Mouse (Mus musculus) G1E (cell line): ENCODE results near the gene Tff2. TPM values are rescaled to one million over a fixed set of nuclear protein-coding genes. Genes with fewer than 3 reads are reported as not detected.

Source experiments
- ATAC-seq: 2 replicates; pipeline ENCODE4 v1.8.0; 2016; ENCODE audit warnings: mild to moderate bottlenecking; ENCODE audit not compliant: insufficient number of reproducible peaks, poor library complexity, low FRiP score, severe bottlenecking; ENCODE audit errors: extremely low read depth
- DNase-seq: peaks from one replicate; pipeline ENCODE4 v3.0.0; 2012; ENCODE audit warnings: low spot score
- H3K27me3 ChIP-seq: 2 replicates; pipeline ENCODE4 v1.6.1; 2012; ENCODE audit warnings: mild to moderate bottlenecking, low read length, inconsistent platforms; ENCODE audit not compliant: insufficient read depth
- H3K36me3 ChIP-seq: replicated peaks from 2 replicates; pipeline ENCODE3; 2012; ENCODE audit warnings: mild to moderate bottlenecking, inconsistent platforms
- H3K4me1 ChIP-seq: 2 replicates; pipeline ENCODE4 v1.6.1; 2012; ENCODE audit warnings: low read depth, low read length, inconsistent platforms, mixed read lengths; ENCODE audit not compliant: insufficient read depth
- H3K4me3 ChIP-seq: 2 replicates; pipeline ENCODE4 v1.5.1; 2012; ENCODE audit warnings: low read depth, mild to moderate bottlenecking, inconsistent platforms, low read length, moderate library complexity, mixed read lengths
- H3K9me3 ChIP-seq: replicated peaks from 2 replicates; pipeline ENCODE4 v1.6.1; 2012; ENCODE audit warnings: inconsistent platforms
- CTCF ChIP-seq: IDR thresholded peaks from 2 replicates; pipeline ENCODE4 v1.5.1; 2012; ENCODE audit warnings: low read depth, low read length, inconsistent platforms, mixed read lengths
- GATA1 ChIP-seq: IDR thresholded peaks from 2 replicates; pipeline ENCODE4 v1.6.1; 2012; ENCODE audit warnings: borderline replicate concordance, low read length, inconsistent platforms, mixed read lengths
- GATA2 ChIP-seq: IDR thresholded peaks from 2 replicates; pipeline ENCODE4 v1.6.1; 2012; ENCODE audit warnings: low read depth, low read length, inconsistent platforms, borderline replicate concordance
- POLR2AphosphoS5 ChIP-seq: IDR thresholded peaks from 2 replicates; pipeline ENCODE4 v1.6.1; 2012; ENCODE audit warnings: low read depth, low read length, inconsistent platforms; ENCODE audit not compliant: insufficient replicate concordance
- TAL1 ChIP-seq: conservative IDR thresholded peaks from 2 replicates; pipeline ENCODE4 v1.6.1; 2012; ENCODE audit warnings: low read depth, low read length, inconsistent platforms, mixed read lengths
- polyA plus RNA-seq: library from polyadenylated mRNA; stranded (reverse); fragments of >175 nt; gene quantifications from 2 replicates; pipeline ENCODE4 v1.2.3, GENCODE M21; 2012
- total RNA-seq, 2 experiments: library from RNA; stranded (forward) in 1 of 2; stranded (reverse) in 1 of 2; fragments of 200-1000 nt in 1 of 2; fragments of >200 nt in 1 of 2; fragmentation: Nextera tagmentation in 1 of 2; gene quantifications; 2 replicates each; pipeline ENCODE4 v1.2.3; 2014 to 2017

Tff2 gene
- total and polyA plus RNA-seq, 3 experiments = not detected

DNA sequence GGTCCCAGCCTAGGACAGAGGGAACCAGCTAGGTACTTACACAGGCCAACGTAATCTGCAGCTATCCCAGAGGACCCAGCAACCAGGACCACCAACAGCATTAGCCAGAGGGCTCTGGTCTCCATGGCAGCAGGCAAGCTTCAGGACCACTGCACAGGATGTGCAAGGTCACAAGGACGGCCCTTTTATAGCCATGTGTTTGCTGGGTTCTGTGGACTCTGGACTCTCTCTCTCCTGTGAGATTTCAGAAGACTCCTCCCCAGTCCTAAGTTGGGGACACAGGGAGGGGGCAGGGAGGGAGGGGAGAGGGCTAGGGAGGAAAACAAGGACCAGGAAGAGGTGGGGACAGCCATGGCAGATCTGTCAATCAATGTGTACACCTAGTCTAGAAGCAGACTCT, 14.6 kb downstream of the Tff2 start, which contains the start of gene Tff3:
TSS of gene Tff3 (minus strand) at position 195 of the 400 bp plus-strand sequence.
- Histone ChIP-seq H3K27me3 (no peaks in the 10 kb centered on the region), H3K4me3 (no peak within 1 kb of the TSS), H3K4me1 (no peaks in the 10 kb centered on the region), H3K9me3 (peaks cover 76% of the 10 kb centered on the region), H3K36me3 (no peaks in the 10 kb centered on the region)
- TF ChIP-seq GATA1 = no peak
- DNase-seq (no peak), ATAC-seq (no peak)

DNA sequence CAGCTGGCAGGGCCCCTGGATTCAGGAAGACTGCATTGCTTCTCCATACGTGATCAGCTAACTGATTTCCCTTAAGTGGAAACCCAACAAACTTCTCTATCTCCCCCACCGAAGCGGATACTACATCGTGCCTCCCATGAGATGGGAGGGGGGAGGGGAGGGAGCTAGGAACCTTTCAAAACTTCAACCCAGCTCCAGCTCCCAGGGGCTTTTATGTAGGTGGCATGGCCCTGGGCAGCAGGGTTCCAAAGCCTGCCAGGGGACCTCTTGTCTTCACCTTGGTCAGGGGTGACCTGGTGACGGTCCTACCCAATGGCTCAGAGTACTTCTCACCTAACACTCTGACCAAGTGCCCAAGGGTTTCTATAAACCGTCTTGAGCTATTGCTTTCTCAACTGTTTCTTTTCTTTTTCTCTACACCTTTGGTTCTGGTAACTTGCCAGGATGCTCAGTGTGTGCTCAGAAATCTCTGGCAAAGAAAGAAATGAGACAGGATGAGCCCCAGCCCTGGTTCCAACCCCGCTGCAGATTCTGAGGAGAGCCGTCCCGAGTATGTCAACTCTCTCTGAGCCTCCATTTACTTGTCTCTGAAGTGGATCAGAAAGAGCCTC, 15.3 kb downstream of the Tff2 start:
- Histone ChIP-seq H3K9me3 (peaks cover 75% of the 10 kb centered on the region), H3K4me3 (no peak overlapping the region), H3K27me3 (no peaks in the 10 kb centered on the region), H3K4me1 (no peaks in the 10 kb centered on the region), H3K36me3 (no peaks in the 10 kb centered on the region)
- no peak for TF ChIP-seq GATA2
- no peak for TF ChIP-seq POLR2AphosphoS5
- TF ChIP-seq TAL1 = no peak
- TF ChIP-seq CTCF = no peak
- no peak for TF ChIP-seq GATA1
- ATAC-seq = no peak
- no peak for DNase-seq

DNA sequence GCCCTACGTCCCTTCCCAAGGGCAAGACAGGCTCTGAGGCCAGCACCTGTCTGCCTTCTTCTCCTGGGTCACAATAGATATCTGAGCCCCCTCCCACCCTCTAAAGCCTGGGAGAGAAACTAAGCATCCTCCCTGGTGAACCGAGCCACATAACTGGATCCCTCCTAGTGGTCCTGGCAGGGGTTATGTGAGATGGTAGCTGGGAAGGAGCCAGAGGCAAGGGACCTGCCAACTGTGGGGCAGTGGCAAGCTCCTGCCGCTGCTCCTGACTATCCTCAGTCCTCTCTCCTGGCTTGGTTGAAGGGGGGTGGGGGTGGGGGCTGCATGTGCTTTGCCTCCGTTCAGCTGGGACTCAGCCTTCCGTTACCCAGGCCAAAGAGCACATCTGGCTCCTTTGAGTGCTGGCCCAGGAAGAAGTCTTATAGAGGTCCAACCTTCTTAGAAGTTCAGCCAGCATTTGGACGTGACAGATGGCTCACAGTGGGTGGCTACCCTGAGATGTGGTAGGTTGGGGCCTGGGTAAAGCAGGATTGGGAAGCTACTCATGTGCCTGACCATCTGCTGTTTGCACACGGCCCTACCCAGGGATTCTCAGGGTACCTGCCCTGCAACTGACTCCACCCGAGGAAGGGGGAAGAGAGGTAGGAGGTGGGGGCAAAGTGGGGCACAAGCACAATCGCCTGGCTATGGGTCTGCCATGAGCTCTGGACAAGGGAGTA, 18.4 kb downstream of the Tff2 start:
- Histone ChIP-seq H3K4me3 (0 out of 2 replicates have a peak overlapping the region, but pooled peaks have one; percentile 1), H3K27me3 (no peaks in the 10 kb centered on the region), H3K9me3 (peaks cover 78% of the 10 kb centered on the region), H3K4me1 (no peaks in the 10 kb centered on the region), H3K36me3 (no peaks in the 10 kb centered on the region)
- TF ChIP-seq POLR2AphosphoS5 (no peak), GATA1 (no peak), CTCF (no peak), GATA2 (no peak), TAL1 (no peak)
- ATAC-seq (no peak), DNase-seq (no peak)

DNA sequence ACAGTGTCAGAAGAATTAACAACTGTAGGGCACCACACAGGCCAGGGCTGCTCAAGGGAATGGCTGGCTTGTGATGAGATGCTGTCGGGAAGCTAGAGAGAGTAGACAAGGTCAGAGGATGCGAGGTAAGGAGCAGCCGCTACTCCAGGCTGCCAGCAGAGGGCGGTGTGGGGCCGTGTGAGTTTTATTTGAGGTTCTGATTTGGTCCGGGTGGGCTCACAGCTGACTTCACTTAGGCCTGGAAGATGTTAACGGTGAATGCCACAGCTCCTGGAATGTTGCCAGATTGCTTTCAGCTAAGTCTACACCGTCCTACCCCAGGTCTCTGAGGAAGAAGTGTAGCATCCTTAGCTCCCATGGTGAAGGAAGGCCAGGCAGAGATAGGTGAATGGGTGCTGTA, 22.1 kb downstream of the Tff2 start:
- ATAC-seq (no peak), DNase-seq (no peak)
- TF ChIP-seq GATA2 (no peak), GATA1 (no peak), POLR2AphosphoS5 (no peak), TAL1 (no peak), CTCF (no peak)
- Histone ChIP-seq H3K4me1 (no peaks in the 10 kb centered on the region), H3K27me3 (no peaks in the 10 kb centered on the region), H3K9me3 (peaks cover 78% of the 10 kb centered on the region), H3K36me3 (no peaks in the 10 kb centered on the region), H3K4me3 (no peak overlapping the region)

DNA sequence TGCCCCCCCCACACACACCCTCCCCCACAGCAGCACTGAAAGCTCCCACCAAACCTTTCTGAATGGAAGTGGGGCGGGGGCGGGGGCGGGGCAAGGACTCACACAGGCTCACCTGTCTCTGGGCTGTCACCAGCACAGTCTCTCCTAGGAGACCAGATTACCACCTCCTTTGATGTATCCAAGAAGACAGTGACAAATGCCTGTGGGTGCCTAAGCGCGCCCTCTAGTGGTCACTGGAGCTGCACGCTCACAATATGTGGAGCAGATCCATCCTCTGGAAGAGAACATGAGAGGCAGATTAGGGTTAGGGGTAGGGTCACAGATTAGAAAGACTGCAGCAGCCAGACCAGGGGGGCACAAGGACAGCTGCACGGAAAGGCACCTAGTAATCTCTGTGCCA, 24.7 kb downstream of the Tff2 start:
- Histone ChIP-seq H3K4me1 (no peaks in the 10 kb centered on the region), H3K27me3 (no peaks in the 10 kb centered on the region), H3K9me3 (peaks cover 73% of the 10 kb centered on the region), H3K4me3 (no peak overlapping the region), H3K36me3 (no peaks in the 10 kb centered on the region)
- ATAC-seq = no peak
- TF ChIP-seq POLR2AphosphoS5 = no peak
- no peak for TF ChIP-seq GATA2
- TF ChIP-seq GATA1 = no peak
- no peak for TF ChIP-seq CTCF
- no peak for TF ChIP-seq TAL1
- DNase-seq = no peak

DNA sequence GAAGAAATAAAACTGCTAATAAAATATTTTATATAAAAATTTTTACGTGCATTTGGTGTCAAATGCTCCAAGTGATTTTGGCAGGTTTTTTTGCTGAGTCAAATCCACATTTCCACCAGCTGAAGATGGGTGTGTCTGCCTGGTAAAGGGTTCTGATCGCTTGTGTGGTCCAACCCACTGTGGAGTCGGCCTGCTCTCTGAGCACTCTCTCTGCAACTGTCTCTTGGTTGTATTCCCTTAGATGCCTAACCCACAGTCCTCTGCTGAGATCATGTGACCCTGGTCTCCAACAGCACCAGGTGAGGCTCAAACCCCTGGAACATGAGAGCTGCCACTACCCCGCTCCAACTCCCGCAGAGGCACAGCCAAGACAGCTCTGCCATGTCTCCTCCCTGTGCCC, 26.1 kb downstream of the Tff2 start:
- peaks cover 81% of the 10 kb centered on the region for H3K9me3 ChIP-seq
- H3K4me3 ChIP-seq = no peak overlapping the region
- no peak for TF ChIP-seq CTCF
- no peak for TF ChIP-seq TAL1
- no peak for TF ChIP-seq GATA1
- TF ChIP-seq POLR2AphosphoS5 = no peak
- no peak for TF ChIP-seq GATA2
- H3K4me1 ChIP-seq = no peaks in the 10 kb centered on the region
- no peak for ATAC-seq
- no peaks in the 10 kb centered on the region for H3K27me3 ChIP-seq
- H3K36me3 ChIP-seq = no peaks in the 10 kb centered on the region
- no peak for DNase-seq
